Mouse (Mus musculus): ENCODE results near the gene Ptgfr.

The Ptgfr gene

GRCm38 (mm10) chr3:151836871-151837680 is at the start of gene Ptgfr:
Ptgfr (minus strand) TSS chr3:151837630.
- DNase-seq (ENCODE audit: low read depth, low spot score), result peak; percentile 34

GRCm38 (mm10) chr3:151883881-151884280 is 46.5 kb upstream of the Ptgfr start:
- no peak for DNase-seq (ENCODE audit: low read depth, low spot score)

GRCm38 (mm10) chr3:151879981-151880380 is 42.6 kb upstream of the Ptgfr start:
- no peak for DNase-seq (ENCODE audit: low read depth, low spot score)

GRCm38 (mm10) chr3:151868970-151869369 is 31.5 kb upstream of the Ptgfr start:
- DNase-seq (ENCODE audit: low read depth, low spot score), result no peak

GRCm38 (mm10) chr3:151851344-151851743 is 13.9 kb upstream of the Ptgfr start:
- no peak for DNase-seq (ENCODE audit: low read depth, low spot score)

- DNase-seq (ENCODE audit: low read depth, low spot score), result no peak
These were observed 13.2 kb upstream of the Ptgfr start for GRCm38 (mm10) chr3:151850621-151851020.

- no peak for DNase-seq (ENCODE audit: low read depth, low spot score)
These were observed 8.9 kb upstream of the Ptgfr start for GRCm38 (mm10) chr3:151846292-151846691.

- no peak for DNase-seq (ENCODE audit: low read depth, low spot score)
These were observed 7.1 kb upstream of the Ptgfr start for GRCm38 (mm10) chr3:151844361-151845154.

GRCm38 (mm10) chr3:151840688-151841087 is 3.3 kb upstream of the Ptgfr start:
- no peak for DNase-seq (ENCODE audit: low read depth, low spot score)

- no peak for DNase-seq (ENCODE audit: low read depth, low spot score)
These were observed 942 bp upstream of the Ptgfr start for GRCm38 (mm10) chr3:151838372-151838771.

- no peak for DNase-seq (ENCODE audit: low read depth, low spot score)
These were observed 319 bp upstream of the Ptgfr start for GRCm38 (mm10) chr3:151837749-151838148.

GRCm38 (mm10) chr3:151836451-151836850 is 979 bp downstream of the Ptgfr start:
- no peak for DNase-seq (ENCODE audit: low read depth, low spot score)

GRCm38 (mm10) chr3:151835831-151836230 is 1.6 kb downstream of the Ptgfr start:
- no peak for DNase-seq (ENCODE audit: low read depth, low spot score)

GRCm38 (mm10) chr3:151827950-151828610 is 9.3 kb downstream of the Ptgfr start:
- DNase-seq (ENCODE audit: low read depth, low spot score), result no peak

- DNase-seq (ENCODE audit: low read depth, low spot score), result no peak
These were observed 17.6 kb downstream of the Ptgfr start for GRCm38 (mm10) chr3:151819811-151820210.

GRCm38 (mm10) chr3:151818265-151818664 is 19.2 kb downstream of the Ptgfr start:
- DNase-seq (ENCODE audit: low read depth, low spot score), result peak; percentile 55

- DNase-seq (ENCODE audit: low read depth, low spot score), result no peak
These were observed 28.8 kb downstream of the Ptgfr start for GRCm38 (mm10) chr3:151808613-151809012.

- DNase-seq (ENCODE audit: low read depth, low spot score), result no peak
These were observed 48.8 kb downstream of the Ptgfr start for GRCm38 (mm10) chr3:151788622-151789021.

GRCm38 (mm10) chr3:151775089-151775488 is 62.3 kb downstream of the Ptgfr start:
- DNase-seq (ENCODE audit: low read depth, low spot score), result no peak

GRCm38 (mm10) chr3:151771074-151771473 is 66.4 kb downstream of the Ptgfr start:
- peak; percentile 72 for DNase-seq (ENCODE audit: low read depth, low spot score)

GRCm38 (mm10) chr3:151749737-151750136 is 87.7 kb downstream of the Ptgfr start, which contains the start of gene Ifi44:
Ifi44 (minus strand) TSS chr3:151749960.
- no peak for DNase-seq (ENCODE audit: low read depth, low spot score)

GRCm38 (mm10) chr3:151748514-151748913 is 88.9 kb downstream of the Ptgfr start:
- DNase-seq (ENCODE audit: low read depth, low spot score), result no peak

All from ZHBTc4 (cell line).